Mouse (Mus musculus) midbrain, embryonic 14.5 days (tissue): ENCODE results near the gene Pirb. TPM values are rescaled to one million over a fixed set of nuclear protein-coding genes. Genes with fewer than 3 reads are reported as not detected.

Experiments used
- ATAC-seq: fragments of 200-750 bp; cut with Nextera tagmentation; 2 replicates; pipeline ENCODE4 v1.8.0; 2017; ENCODE audit warnings: moderate number of reproducible peaks, moderate library complexity; ENCODE audit not compliant: low FRiP score, low TSS enrichment
- DNase-seq: peaks from one replicate; pipeline ENCODE4 v3.0.0-alpha.2; 2015
- H3K27ac ChIP-seq: fragments of 300-500 bp; sonication (generic); replicated peaks from 2 replicates; pipeline ENCODE4 v1.5.1; 2014; ENCODE audit warnings: mild to moderate bottlenecking, low read depth, low read length, moderate library complexity
- H3K27me3 ChIP-seq: fragments of 300-500 bp; sonication (generic); 2 replicates; pipeline ENCODE4 v1.6.1; 2014; ENCODE audit warnings: low read length, control low read depth, mixed read lengths; ENCODE audit not compliant: control insufficient read depth, insufficient read depth
- H3K36me3 ChIP-seq: fragments of 300-500 bp; sonication (generic); 2 replicates; pipeline ENCODE4 v1.6.1; 2014; ENCODE audit warnings: low read length, control low read depth; ENCODE audit not compliant: control insufficient read depth, insufficient read depth
- H3K4me1 ChIP-seq: fragments of 300-500 bp; sonication (generic); 2 replicates; pipeline ENCODE4 v1.6.1; 2014; ENCODE audit warnings: mild to moderate bottlenecking, antibody characterized with exemption, low read length, control low read depth; ENCODE audit not compliant: control insufficient read depth, insufficient read depth
- H3K4me2 ChIP-seq: fragments of 300-500 bp; sonication (generic); 2 replicates; pipeline ENCODE4 v1.6.1; 2014; ENCODE audit warnings: mild to moderate bottlenecking, low read length, moderate library complexity
- H3K4me3 ChIP-seq: fragments of 300-500 bp; sonication (generic); replicated peaks from 2 replicates; pipeline ENCODE4 v1.5.1; 2014; ENCODE audit warnings: low read depth, low read length
- H3K9ac ChIP-seq: fragments of 300-500 bp; sonication (generic); replicated peaks from 2 replicates; pipeline ENCODE4 v1.6.1; 2014; ENCODE audit warnings: mild to moderate bottlenecking, low read length, moderate library complexity
- H3K9me3 ChIP-seq: fragments of 300-500 bp; sonication (generic); 2 replicates; pipeline ENCODE4 v1.6.1; 2016; ENCODE audit warnings: low read length, control low read depth, mixed read lengths; ENCODE audit not compliant: control insufficient read depth
- WGBS: fragments of 180-500 bp; shearing (Covaris S2); extraction: QIAGEN DNeasy Blood & Tissue Kit; methylation state at CpG from one replicate; pipeline ENCODE4 v1.1.7; 2014; 5-methylcytosine and 5-hydroxymethylcytosine counted together
- polyA plus RNA-seq: library from polyadenylated mRNA; unstranded; fragments of >200 nt; fragmentation: Nextera tagmentation; extraction: Ambion mirVana; gene quantifications from 2 replicates; pipeline ENCODE4 v1.2.1, GENCODE M21; 2014

Gene Pirb
- polyA plus RNA-seq, 1 experiment from 2014 or later, result 0.34 TPM

DNA sequence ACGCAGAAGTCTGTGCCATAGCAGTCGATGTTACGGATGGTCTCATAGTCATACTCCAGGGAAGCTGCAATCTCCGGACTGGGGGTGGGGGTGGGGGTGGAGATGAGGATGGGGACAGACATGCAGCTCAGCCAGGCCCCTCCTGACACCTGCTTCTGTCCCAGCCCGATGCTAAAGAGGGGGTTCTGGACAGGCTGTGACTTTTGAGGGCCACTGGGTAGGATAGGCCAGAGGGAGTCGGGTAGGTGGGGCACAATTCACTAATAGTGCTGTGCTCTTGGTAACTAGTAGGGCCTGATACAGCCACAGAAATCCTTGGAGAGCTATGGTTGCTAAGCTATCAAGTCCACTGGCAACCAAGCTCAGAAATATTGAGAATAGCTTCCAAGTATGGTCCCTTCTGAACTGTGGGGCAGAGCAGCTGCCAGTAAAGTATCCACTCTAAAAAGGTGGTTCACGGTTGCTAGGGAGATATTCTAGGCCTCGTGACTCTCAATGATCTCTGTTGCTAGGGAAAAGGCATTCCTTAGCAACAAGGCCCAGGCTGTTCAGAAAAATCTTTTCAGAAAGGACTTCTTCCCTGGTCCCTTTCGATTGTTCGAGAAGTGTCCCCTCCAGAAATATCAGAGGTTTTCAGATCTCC, 36.2 kb downstream of the Pirb start:
- H3K9me3 ChIP-seq, result no peaks in the 10 kb centered on the region
- ATAC-seq (peak; percentile 44), DNase-seq (peak; percentile 77)
- WGBS, result 47% methylated on average over 10 of the region's 10 CpGs
- no peak overlapping the region for H3K4me3 ChIP-seq
- 0 out of 2 replicates have a peak overlapping the region, but pooled peaks have one; percentile 7 for H3K4me2 ChIP-seq
- peaks cover 12% of the 10 kb centered on the region; the same call in 1 of the 2 replicates for H3K4me1 ChIP-seq
- peak overlapping the region; percentile 77 for H3K27ac ChIP-seq
- no peak overlapping the region for H3K9ac ChIP-seq
- H3K27me3 ChIP-seq, result no peaks in the 10 kb centered on the region
- H3K36me3 ChIP-seq, result peaks cover 40% of the 10 kb centered on the region

DNA sequence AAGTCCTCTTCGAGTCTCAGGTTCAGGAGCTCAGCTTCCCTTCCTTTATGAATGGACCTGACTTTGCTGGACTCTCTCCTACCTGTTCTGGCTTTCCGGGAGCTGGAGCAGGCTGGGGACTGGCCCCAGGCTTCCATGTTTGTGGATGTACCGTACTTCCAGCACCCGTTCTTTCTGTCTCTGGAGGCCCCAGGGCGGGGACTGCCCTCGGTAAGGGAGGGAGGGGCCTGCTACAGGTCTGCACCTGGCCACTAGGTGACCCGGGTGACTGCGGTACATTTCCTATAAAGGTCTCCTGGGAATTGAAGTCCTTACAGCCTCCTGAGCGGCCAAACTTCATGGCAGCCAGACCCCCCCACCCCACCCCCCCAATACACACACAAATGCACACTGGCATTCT, 42.8 kb downstream of the Pirb start, which contains the start of gene Tmc4:
Tmc4 (minus strand) TSS at position 212 of the 400 bp plus-strand sequence.
- H3K4me2 ChIP-seq, result no peak within 1 kb of the TSS
- no peak within 1 kb of the TSS for H3K4me3 ChIP-seq
- H3K4me1 ChIP-seq, result no peaks in the 10 kb centered on the region
- no peaks in the 10 kb centered on the region for H3K27me3 ChIP-seq
- H3K27ac ChIP-seq, result no peak within 1 kb of the TSS
- peaks cover 10% of the 10 kb centered on the region; the same call in 1 of the 2 replicates for H3K36me3 ChIP-seq
- DNase-seq (no peak), ATAC-seq (no peak)
- H3K9me3 ChIP-seq, result no peaks in the 10 kb centered on the region
- H3K9ac ChIP-seq, result no peak within 1 kb of the TSS
- 54% methylated on average over 9 of the region's 9 CpGs for WGBS

DNA sequence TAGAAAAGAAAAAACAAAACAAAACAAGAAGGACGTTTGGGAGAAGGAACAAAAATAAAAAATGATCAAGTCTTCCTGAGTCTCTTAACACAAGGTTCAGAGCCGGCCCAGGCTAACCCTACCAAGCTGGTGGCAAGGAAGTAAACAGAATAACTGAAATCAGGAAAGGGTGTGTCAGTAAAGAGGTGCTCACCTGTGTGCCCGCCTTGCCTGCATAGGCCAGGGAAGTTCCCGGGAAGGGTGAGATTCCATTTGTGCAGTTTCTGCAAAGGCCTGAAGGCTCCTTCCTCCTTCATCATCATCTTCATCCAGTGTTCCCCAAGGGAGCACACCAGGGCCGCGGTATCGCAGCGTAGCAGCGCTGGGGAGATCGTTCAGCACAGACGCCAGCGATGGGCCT, 43.8 kb downstream of the Pirb start:
- no peak for DNase-seq
- H3K9me3 ChIP-seq, result no peaks in the 10 kb centered on the region
- no peak for ATAC-seq
- WGBS, result 89% methylated on average over 12 of the region's 12 CpGs
- H3K9ac ChIP-seq, result no peak overlapping the region
- no peaks in the 10 kb centered on the region for H3K27me3 ChIP-seq
- 0 out of 2 replicates have a peak, but pooled peaks cover 5% of the 10 kb centered on the region for H3K36me3 ChIP-seq
- no peak overlapping the region for H3K27ac ChIP-seq
- H3K4me1 ChIP-seq, result no peaks in the 10 kb centered on the region
- no peak overlapping the region for H3K4me3 ChIP-seq
- H3K4me2 ChIP-seq, result no peak overlapping the region

DNA sequence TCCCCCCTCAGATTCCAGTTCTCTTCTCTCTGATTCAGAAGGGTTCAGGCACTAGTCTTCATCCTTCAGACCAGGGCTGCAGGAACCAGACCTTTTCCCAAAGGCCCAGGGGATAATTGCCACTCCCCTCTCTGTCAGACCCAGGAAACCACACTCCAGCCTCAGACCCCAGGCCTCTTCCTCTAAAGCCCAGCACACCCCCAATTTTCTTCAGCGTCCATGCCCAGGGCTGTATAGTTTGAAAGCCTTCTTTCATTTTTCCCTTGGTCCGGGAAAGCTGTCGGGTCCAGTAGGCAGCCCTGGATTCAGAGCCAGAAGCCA, 45.0 kb downstream of the Pirb start:
- no peak for DNase-seq
- H3K9ac ChIP-seq, result no peak overlapping the region
- no peak overlapping the region for H3K4me2 ChIP-seq
- 82% methylated on average over 3 of the region's 3 CpGs for WGBS
- no peak overlapping the region for H3K27ac ChIP-seq
- H3K4me1 ChIP-seq, result no peaks in the 10 kb centered on the region
- H3K36me3 ChIP-seq, result 0 out of 2 replicates have a peak, but pooled peaks cover 5% of the 10 kb centered on the region
- no peaks in the 10 kb centered on the region for H3K27me3 ChIP-seq
- H3K4me3 ChIP-seq, result no peak overlapping the region
- no peak for ATAC-seq
- no peaks in the 10 kb centered on the region for H3K9me3 ChIP-seq

DNA sequence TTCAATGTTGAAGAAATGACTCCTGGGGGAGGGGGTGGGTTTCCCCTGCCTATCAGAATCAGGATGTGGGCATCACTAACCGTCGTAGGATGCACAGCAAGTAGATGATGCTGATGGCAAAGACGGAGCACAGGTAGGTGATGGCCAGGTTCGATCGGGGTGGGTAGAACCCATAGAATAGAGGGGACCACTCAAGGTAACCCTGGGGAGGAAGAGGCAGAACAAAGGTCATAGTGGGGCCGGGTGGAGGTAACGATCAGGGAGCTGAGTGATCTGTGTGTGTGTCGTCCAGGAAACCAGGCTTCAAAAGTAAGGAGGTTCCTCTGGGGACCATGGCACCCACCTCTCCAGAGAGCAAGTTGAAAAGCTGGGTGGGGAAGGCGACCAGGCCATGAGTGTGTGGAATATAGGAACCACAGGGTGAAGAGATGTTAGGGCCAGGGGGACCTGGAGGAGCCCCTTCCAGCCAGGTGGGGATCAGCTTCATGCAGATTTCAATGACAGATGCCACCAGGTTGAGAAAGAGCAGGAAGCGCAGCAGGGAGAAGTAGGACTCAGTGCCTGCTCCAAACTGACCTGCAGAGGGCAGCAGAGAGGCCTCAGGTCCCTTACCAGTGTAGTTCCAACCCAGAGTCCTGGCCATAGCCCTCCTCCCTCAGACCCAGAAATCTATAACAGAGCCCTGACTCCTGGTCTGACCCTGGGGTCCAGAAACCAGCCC, 45.5 kb downstream of the Pirb start:
- no peak overlapping the region for H3K9ac ChIP-seq
- H3K27ac ChIP-seq, result no peak overlapping the region
- DNase-seq (peak; percentile 93), ATAC-seq (peak; percentile 85; the same call in 1 of the 2 replicates)
- no peak overlapping the region for H3K4me2 ChIP-seq
- H3K4me1 ChIP-seq, result no peaks in the 10 kb centered on the region
- H3K9me3 ChIP-seq, result no peaks in the 10 kb centered on the region
- WGBS, result 67% methylated on average over 10 of the region's 10 CpGs
- H3K4me3 ChIP-seq, result no peak overlapping the region
- H3K36me3 ChIP-seq, result 0 out of 2 replicates have a peak, but pooled peaks cover 5% of the 10 kb centered on the region
- no peaks in the 10 kb centered on the region for H3K27me3 ChIP-seq

DNA sequence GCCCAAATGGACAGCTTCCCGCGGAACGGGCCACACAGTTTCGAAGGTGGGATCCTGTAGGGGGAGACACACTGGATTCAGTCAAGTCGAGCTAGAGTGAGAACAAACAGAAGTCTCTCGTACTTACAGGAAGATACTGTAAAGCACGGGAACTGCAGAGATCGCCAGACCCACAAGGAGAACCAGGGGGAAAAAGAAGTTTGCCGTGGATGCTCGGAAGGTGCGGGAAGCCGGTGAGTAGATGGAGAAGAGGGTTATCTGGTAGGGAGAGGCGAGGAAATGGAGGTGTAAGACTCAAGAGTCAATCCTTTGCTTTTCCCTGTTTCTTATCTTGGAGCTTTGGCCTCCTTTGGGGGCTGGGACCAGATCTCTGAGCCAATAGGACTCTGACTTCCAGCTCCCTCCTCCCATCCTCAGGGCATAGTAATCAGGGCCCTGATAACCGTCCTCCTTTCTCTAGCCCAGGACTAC, 53.2 kb downstream of the Pirb start:
- H3K4me3 ChIP-seq, result no peak overlapping the region
- H3K9ac ChIP-seq, result no peak overlapping the region
- H3K27ac ChIP-seq, result no peak overlapping the region
- DNase-seq, result no peak
- H3K27me3 ChIP-seq, result no peaks in the 10 kb centered on the region
- peaks cover 7% of the 10 kb centered on the region; the same call in 1 of the 2 replicates for H3K4me1 ChIP-seq
- peaks cover 15% of the 10 kb centered on the region for H3K36me3 ChIP-seq
- no peak for ATAC-seq
- 18% methylated on average over 14 of the region's 14 CpGs for WGBS
- H3K9me3 ChIP-seq, result no peaks in the 10 kb centered on the region
- no peak overlapping the region for H3K4me2 ChIP-seq

DNA sequence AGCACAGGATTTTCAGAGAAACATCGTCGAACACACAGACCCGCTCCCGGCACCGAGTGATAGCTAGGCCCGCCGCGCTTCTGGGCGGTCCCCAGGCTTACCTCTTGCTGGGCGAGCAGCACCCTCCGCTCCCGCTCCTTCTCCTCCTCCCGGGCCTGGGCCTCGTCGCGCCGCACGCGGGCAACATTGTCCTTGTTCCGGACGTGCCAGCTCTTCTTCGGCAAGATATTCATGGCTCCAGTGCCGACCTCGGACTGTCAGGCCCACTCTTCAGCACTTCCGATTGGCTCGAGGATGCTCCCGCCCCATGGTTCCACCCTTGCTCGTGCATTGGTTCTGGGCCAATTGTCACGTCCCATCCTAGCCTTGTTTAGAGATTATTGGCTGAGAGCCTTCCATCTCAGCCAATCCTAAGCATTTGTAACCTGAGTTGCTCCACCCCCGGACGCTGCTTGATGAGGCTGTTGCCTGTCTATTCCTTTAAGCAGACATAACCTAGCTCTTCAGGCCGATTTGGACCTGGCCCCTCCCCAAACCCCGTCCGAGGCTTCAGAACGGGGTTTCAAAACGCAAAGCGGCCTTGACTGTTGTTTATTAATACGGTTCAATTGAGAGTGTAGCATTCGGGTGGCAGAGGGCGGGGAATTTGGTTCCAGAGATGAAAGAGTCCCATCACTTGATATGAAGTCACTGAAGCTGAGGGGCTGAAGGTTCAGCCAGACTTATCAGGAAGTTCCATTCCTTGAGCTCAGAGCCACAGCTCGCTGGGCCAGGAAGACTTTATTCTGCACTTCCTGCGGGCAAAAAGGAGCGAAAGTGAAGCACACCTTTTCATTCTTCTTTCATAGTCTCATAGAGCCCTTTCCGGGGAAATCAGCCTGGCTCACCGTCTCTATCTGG, 54.7 kb downstream of the Pirb start, which contains the start of gene Leng1:
Leng1 (minus strand) TSS at position 626 of the 900 bp plus-strand sequence.
- peak within 1 kb of the TSS; percentile 69 for H3K27ac ChIP-seq
- ATAC-seq, result peak; percentile 99
- H3K9ac ChIP-seq, result peak within 1 kb of the TSS; percentile 51
- H3K27me3 ChIP-seq, result no peaks in the 10 kb centered on the region
- peaks cover 7% of the 10 kb centered on the region; the same call in 1 of the 2 replicates for H3K4me1 ChIP-seq
- H3K9me3 ChIP-seq, result no peaks in the 10 kb centered on the region
- H3K4me3 ChIP-seq, result peak within 1 kb of the TSS; percentile 52
- WGBS, result 4% methylated on average over 45 of the region's 45 CpGs
- H3K4me2 ChIP-seq, result peak within 1 kb of the TSS; percentile 76
- H3K36me3 ChIP-seq, result peaks cover 27% of the 10 kb centered on the region
- peak; percentile 97 for DNase-seq

DNA sequence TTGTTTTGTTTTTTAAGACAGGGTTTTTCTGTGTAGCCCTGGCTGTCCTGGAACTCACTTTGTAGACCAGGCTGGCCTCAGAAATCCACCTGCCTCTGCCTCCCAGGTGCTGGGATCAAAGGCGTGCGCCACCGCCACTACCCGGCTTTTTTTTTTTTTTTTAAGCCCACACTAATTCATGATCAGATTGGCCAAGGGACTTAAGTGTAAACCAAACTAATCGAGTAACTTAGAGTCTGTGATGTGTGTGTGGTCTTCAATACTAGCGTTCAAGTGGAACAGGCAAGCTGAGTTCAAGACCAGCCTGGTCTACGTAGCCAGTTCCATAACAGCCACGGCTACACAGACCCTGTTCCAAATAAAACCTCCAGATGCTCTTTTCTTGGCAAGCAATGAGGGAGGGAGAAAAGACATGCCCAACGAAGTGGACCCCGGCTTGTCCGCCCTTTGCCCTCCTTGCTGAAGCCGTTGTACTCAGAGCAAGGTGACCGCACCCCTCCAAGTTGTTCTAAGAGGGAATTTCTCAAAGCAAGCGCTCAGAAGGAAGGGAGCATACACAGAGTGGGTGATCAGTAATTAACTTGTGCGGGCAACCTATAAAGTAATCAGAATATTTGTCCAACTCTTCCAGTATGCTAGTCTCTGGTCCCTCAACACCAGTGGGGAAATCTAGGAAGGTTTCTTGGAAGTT, 55.5 kb downstream of the Pirb start:
- WGBS, result 28% methylated on average over 15 of the region's 15 CpGs
- Histone ChIP-seq H3K27ac (peak overlapping the region; percentile 69), H3K27me3 (no peaks in the 10 kb centered on the region), H3K36me3 (peaks cover 35% of the 10 kb centered on the region), H3K4me3 (peak overlapping the region; percentile 52), H3K4me2 (peak overlapping the region; percentile 76), H3K9me3 (no peaks in the 10 kb centered on the region), H3K4me1 (peaks cover 7% of the 10 kb centered on the region; the same call in 1 of the 2 replicates), H3K9ac (peak overlapping the region; percentile 51)
- DNase-seq, result no peak
- peak; percentile 16; the same call in 1 of the 2 replicates for ATAC-seq
